Mouse (Mus musculus) liver, embryonic 15.5 days (tissue): ENCODE measurements at regions not wholly inside any gene's neighbourhood (a gene's known extent, or its start where the extent isn't known, plus 50 kb on each side); places are given as distances from the start of the nearest gene placed in this dataset.

ENCODE experiments used
- ATAC-seq: fragments of 200-750 bp; cut with Nextera tagmentation; 2 replicates; pipeline ENCODE4 v1.8.0; 2017; ENCODE audit warnings: moderate number of reproducible peaks, mild to moderate bottlenecking, moderate library complexity; ENCODE audit not compliant: insufficient read depth
- H3K27ac ChIP-seq: fragments of 300-500 bp; sonication (generic); replicated peaks from 2 replicates; pipeline ENCODE4 v1.5.1; 2015; ENCODE audit warnings: mild to moderate bottlenecking, inconsistent platforms
- H3K27me3 ChIP-seq: fragments of 300-500 bp; sonication (generic); 2 replicates; pipeline ENCODE4 v1.6.1; 2015; ENCODE audit warnings: mild to moderate bottlenecking, inconsistent platforms
- H3K36me3 ChIP-seq: fragments of 300-500 bp; sonication (generic); replicated peaks from 2 replicates; pipeline ENCODE4 v1.6.1; 2015; ENCODE audit warnings: moderate library complexity, mild to moderate bottlenecking, inconsistent platforms
- H3K4me1 ChIP-seq: fragments of 300-500 bp; sonication (generic); replicated peaks from 2 replicates; pipeline ENCODE4 v1.6.1; 2015; ENCODE audit warnings: inconsistent platforms
- H3K4me2 ChIP-seq: fragments of 300-500 bp; sonication (generic); 2 replicates; pipeline ENCODE4 v1.6.1; 2015; ENCODE audit warnings: moderate library complexity, mild to moderate bottlenecking, inconsistent platforms
- H3K4me3 ChIP-seq: fragments of 300-500 bp; sonication (generic); replicated peaks from 2 replicates; pipeline ENCODE4 v1.5.1; 2015; ENCODE audit warnings: mild to moderate bottlenecking, inconsistent platforms
- H3K9ac ChIP-seq: fragments of 300-500 bp; sonication (generic); 2 replicates; pipeline ENCODE4 v1.6.1; 2015; ENCODE audit warnings: moderate library complexity, mild to moderate bottlenecking, inconsistent platforms
- H3K9me3 ChIP-seq: fragments of 300-500 bp; sonication (generic); replicated peaks from 2 replicates; pipeline ENCODE4 v1.6.1; 2016; ENCODE audit warnings: inconsistent platforms
- WGBS: fragments of 180-500 bp; shearing (Covaris S2); methylation state at CpG from one replicate; pipeline ENCODE4 v1.1.7; 2015; ENCODE audit warnings: mixed read lengths; ENCODE audit not compliant: insufficient replicate concordance; 5-methylcytosine and 5-hydroxymethylcytosine counted together

DNA sequence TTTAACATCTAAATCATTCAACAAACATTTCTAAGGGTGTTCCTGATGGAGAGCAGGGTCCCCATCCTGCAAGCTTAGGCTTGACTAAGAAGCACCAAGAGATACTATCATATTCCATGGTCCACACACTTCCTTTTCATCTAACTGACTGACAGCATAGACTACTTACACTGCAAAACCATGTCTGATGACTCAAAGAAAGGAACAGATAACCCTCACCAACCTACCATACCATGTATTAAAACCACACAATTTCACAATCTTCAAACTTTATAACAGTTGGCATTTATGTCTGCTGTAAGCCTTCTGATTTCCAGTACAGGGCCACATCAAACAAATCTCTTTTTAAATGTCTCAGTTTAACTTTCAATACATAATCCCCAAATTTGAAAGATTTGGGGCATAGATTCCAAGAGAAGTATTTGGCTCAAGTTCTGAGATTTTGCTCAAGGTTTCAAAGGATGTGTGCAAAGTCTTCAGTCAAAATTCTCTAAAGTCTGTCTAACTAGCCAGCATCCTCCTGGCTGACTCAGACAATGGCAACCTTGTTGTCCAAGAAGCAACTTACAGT is 962.0 kb downstream of the Ttll7 start:
- H3K36me3 ChIP-seq = no peaks in the 10 kb centered on the region
- H3K4me2 ChIP-seq = no peak overlapping the region

GRCm38 (mm10) chr3:147802546-147802945 is 950.4 kb downstream of the Ttll7 start:
- Histone ChIP-seq H3K9ac (no peak overlapping the region), H3K36me3 (no peaks in the 10 kb centered on the region), H3K9me3 (no peaks in the 10 kb centered on the region), H3K4me3 (no peak overlapping the region), H3K4me1 (no peaks in the 10 kb centered on the region), H3K4me2 (no peak overlapping the region), H3K27me3 (no peaks in the 10 kb centered on the region), H3K27ac (no peak overlapping the region)
- ATAC-seq = no peak
- 74% methylated on average over 4 of the region's 4 CpGs for WGBS

More for the DNA sequence above, 962.0 kb downstream of the Ttll7 start:
- Histone ChIP-seq H3K9me3 (no peaks in the 10 kb centered on the region), H3K27ac (no peak overlapping the region), H3K4me3 (no peak overlapping the region), H3K27me3 (no peaks in the 10 kb centered on the region), H3K9ac (no peak overlapping the region), H3K4me1 (no peaks in the 10 kb centered on the region)
- ATAC-seq = no peak

- Histone ChIP-seq H3K4me1 (no peaks in the 10 kb centered on the region), H3K4me3 (no peak overlapping the region), H3K4me2 (no peak overlapping the region), H3K9ac (no peak overlapping the region), H3K27me3 (no peaks in the 10 kb centered on the region), H3K36me3 (no peaks in the 10 kb centered on the region), H3K27ac (no peak overlapping the region), H3K9me3 (no peaks in the 10 kb centered on the region)
- 56% methylated on average over 8 of the region's 8 CpGs for WGBS
- ATAC-seq = no peak
Observed at GRCm38 (mm10) chr3:147796524-147796923, 944.4 kb downstream of the Ttll7 start.

DNA sequence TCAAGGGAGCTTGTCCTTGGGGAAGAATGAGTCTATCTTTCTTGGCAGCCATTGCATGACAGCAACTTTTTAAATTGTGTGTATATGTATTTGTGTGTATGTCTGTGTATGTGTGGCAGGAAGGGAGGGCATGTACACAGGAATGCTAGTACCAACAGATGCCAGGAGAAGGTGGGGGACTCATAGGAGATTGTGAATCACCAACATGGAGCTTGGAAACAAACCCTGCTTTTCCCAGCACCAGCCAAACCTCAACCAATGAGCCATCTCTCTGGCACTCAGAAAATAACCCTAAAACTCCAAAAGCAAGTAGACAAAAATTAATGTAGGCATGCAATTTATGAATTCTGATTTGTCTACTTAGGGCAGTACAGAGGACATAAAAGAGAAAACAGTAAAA is 942.9 kb downstream of the Ttll7 start:
- H3K9me3 ChIP-seq = no peaks in the 10 kb centered on the region

DNA sequence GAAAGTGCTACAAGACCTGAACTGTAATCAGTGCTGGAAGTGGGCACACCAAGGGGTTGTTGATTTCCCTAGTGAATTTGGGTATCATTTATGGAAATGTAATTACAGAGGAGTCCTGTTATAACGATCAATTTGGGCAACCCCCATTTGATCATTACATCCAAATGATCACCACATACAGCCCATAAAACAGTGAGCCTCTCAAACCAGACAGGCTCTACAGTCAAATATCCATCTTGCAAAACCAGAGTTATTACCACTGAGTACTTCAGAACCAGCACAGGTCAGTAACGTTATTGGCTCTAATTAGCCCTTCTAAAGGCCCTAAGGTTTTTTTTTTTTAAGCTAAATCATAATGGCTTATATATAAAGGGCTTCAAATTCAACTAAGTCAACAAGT is 934.4 kb downstream of the Ttll7 start:
- Histone ChIP-seq H3K9ac (no peak overlapping the region), H3K36me3 (no peaks in the 10 kb centered on the region), H3K4me2 (no peak overlapping the region), H3K27ac (no peak overlapping the region), H3K4me1 (no peaks in the 10 kb centered on the region), H3K9me3 (no peaks in the 10 kb centered on the region), H3K27me3 (no peaks in the 10 kb centered on the region), H3K4me3 (no peak overlapping the region)
- no peak for ATAC-seq
- WGBS = 46% methylated on average over 2 of the region's 2 CpGs

More for the DNA sequence above, 942.9 kb downstream of the Ttll7 start:
- H3K36me3 ChIP-seq = no peaks in the 10 kb centered on the region
- H3K4me2 ChIP-seq = no peak overlapping the region
- no peaks in the 10 kb centered on the region for H3K27me3 ChIP-seq
- H3K27ac ChIP-seq = no peak overlapping the region
- no peak overlapping the region for H3K9ac ChIP-seq
- no peak overlapping the region for H3K4me3 ChIP-seq
- ATAC-seq = no peak
- no peaks in the 10 kb centered on the region for H3K4me1 ChIP-seq

- no peak overlapping the region for H3K27ac ChIP-seq
- no peak for ATAC-seq
- no peaks in the 10 kb centered on the region for H3K9me3 ChIP-seq
- H3K27me3 ChIP-seq = no peaks in the 10 kb centered on the region
- H3K4me2 ChIP-seq = no peak overlapping the region
- 70% methylated on average over 1 of the region's 1 CpGs for WGBS
- H3K4me1 ChIP-seq = no peaks in the 10 kb centered on the region
- no peaks in the 10 kb centered on the region for H3K36me3 ChIP-seq
- no peak overlapping the region for H3K4me3 ChIP-seq
- H3K9ac ChIP-seq = no peak overlapping the region
Observed at GRCm38 (mm10) chr3:147750842-147751191, 898.6 kb downstream of the Ttll7 start.

GRCm38 (mm10) chr3:147749939-147750841 is 898.0 kb downstream of the Ttll7 start:
- Histone ChIP-seq H3K9me3 (no peaks in the 10 kb centered on the region), H3K4me1 (no peaks in the 10 kb centered on the region), H3K4me2 (no peak overlapping the region), H3K27ac (no peak overlapping the region), H3K36me3 (no peaks in the 10 kb centered on the region), H3K9ac (no peak overlapping the region), H3K27me3 (no peaks in the 10 kb centered on the region), H3K4me3 (no peak overlapping the region)
- WGBS = 69% methylated on average over 12 of the region's 12 CpGs
- ATAC-seq = no peak

- Histone ChIP-seq H3K36me3 (no peaks in the 10 kb centered on the region), H3K4me3 (no peak overlapping the region), H3K9me3 (no peaks in the 10 kb centered on the region), H3K27ac (no peak overlapping the region), H3K27me3 (no peaks in the 10 kb centered on the region), H3K4me1 (no peaks in the 10 kb centered on the region), H3K4me2 (no peak overlapping the region), H3K9ac (no peak overlapping the region)
- ATAC-seq = no peak
- WGBS = 63% methylated on average over 5 of the region's 5 CpGs
Observed at GRCm38 (mm10) chr3:147749442-147749841, 897.3 kb downstream of the Ttll7 start.

DNA sequence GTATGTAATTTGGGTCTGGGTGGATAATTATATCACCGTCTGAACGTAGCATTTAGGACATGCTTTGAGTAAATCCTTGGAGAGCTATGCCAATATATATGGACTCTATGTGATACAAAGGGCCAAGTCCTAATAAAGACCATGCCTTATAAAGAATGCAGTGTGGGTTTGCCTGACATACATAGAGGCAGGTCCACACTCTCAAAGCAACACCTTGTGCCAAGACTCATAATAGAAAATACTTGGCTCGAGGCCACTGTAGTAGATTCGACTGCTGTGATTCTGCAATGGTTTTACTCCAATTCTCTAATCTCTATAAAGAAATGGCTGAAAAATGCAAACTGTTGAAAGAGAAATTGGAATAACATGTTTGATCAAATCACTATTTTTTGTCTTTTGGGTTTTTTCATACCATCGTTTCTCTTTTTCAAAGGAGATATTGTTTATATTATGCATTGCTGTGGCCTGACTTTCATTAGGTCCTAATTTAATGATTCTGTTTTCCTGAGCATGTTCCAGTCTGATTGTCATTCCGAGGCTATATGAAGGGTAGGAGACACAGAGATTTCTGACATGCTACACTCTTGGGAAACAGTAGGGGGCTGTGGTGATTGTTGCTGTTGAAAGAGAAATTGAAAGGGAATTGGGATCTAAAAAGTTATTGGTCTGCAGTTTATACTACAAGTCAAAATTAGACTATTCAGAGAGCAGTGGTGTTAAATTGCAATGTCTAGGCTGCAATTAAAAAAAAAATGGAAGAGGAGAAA is 884.7 kb downstream of the Ttll7 start:
- Histone ChIP-seq H3K9ac (no peak overlapping the region), H3K27ac (no peak overlapping the region), H3K36me3 (no peaks in the 10 kb centered on the region), H3K4me3 (no peak overlapping the region), H3K27me3 (no peaks in the 10 kb centered on the region), H3K9me3 (no peaks in the 10 kb centered on the region), H3K4me2 (no peak overlapping the region), H3K4me1 (no peaks in the 10 kb centered on the region)
- WGBS = 66% methylated on average over 6 of the region's 6 CpGs
- no peak for ATAC-seq

DNA sequence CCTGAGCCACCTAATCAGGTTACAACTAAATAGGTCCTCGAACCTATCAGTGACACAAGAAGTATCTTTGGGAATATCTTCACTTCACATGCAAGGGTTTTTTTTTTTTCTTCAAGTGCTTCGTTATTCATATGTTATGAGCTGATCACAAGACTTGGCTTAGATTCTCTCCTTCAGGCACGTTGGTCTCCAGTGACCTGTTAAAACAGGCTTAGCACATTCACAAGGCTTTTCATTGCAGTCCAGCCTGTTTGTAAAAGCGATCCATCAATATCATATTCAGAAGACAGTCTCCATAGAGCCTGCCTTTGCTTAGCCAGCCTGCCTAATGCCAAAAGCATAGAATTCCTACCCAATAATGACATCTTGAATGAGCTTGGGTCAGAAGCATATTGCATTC is 864.2 kb downstream of the Ttll7 start:
- H3K4me2 ChIP-seq = no peak overlapping the region
- H3K36me3 ChIP-seq = no peaks in the 10 kb centered on the region
- no peaks in the 10 kb centered on the region for H3K27me3 ChIP-seq
- no peak overlapping the region for H3K27ac ChIP-seq
- H3K9me3 ChIP-seq = no peaks in the 10 kb centered on the region
- no peaks in the 10 kb centered on the region for H3K4me1 ChIP-seq
- H3K9ac ChIP-seq = no peak overlapping the region
- ATAC-seq = no peak
- no peak overlapping the region for H3K4me3 ChIP-seq
- 53% methylated on average over 4 of the region's 4 CpGs for WGBS

DNA sequence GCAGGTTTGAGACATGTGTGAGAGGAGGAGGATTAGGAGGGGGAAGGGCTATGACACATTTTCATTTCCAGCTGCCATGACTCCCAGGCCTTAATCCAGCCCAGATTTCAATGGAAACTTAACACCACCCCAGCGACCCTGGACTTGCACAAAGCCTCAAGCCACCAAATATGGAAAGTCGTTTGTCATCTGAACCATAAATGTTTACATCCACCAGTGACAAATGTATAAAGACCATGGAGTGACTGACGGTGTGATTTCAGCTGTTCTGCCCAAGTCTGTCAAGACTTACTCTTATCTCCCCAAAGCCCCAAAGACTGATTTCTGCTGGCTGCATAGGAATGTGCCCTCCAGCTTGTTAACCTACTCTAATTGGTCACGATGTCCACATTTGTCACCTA is 855.2 kb downstream of the Ttll7 start:
- H3K27ac ChIP-seq = no peak overlapping the region
- H3K9me3 ChIP-seq = no peaks in the 10 kb centered on the region
- H3K27me3 ChIP-seq = no peaks in the 10 kb centered on the region
- H3K9ac ChIP-seq = no peak overlapping the region
- no peak overlapping the region for H3K4me3 ChIP-seq
- no peak overlapping the region for H3K4me2 ChIP-seq
- no peaks in the 10 kb centered on the region for H3K36me3 ChIP-seq
- no peaks in the 10 kb centered on the region for H3K4me1 ChIP-seq
- no peak for ATAC-seq
- WGBS = 42% methylated on average over 4 of the region's 4 CpGs
